Mouse (Mus musculus): ENCODE results near the gene Hspb6. TPM values are rescaled to one million over a fixed set of nuclear protein-coding genes. Genes with fewer than 3 reads are reported as not detected.

Gene Hspb6
- 1.6 to 3.7 TPM (median 2.0 TPM) in 4 replicates for total RNA-seq (2023; ENCODE audit: inconsistent age)

GRCm38 (mm10) chr7:30552102-30553020 is at the start of gene Hspb6, which contains the start of gene Proser3:
Gene Hspb6, plus strand, starts transcription at chr7:30552178.
Gene Proser3, minus strand, starts transcription at chr7:30552299.

GRCm38 (mm10) chr7:30534633-30535577 is 17.1 kb upstream of the Hspb6 start, which contains the start of gene Arhgap33:
Gene Arhgap33, minus strand, starts transcription at chr7:30535060.

GRCm38 (mm10) chr7:30559443-30559954 is 7.5 kb downstream of the Hspb6 start, which contains the start of gene Lin37:
Gene Lin37, minus strand, starts transcription at chr7:30559838.

GRCm38 (mm10) chr7:30563117-30563905 is 11.3 kb downstream of the Hspb6 start, which contains the start of the genes U2af1l4, Gm49396 and Psenen:
Gene U2af1l4, plus strand, starts transcription at chr7:30563301.
Gene Gm49396, plus strand, starts transcription at chr7:30563344.
Gene Psenen, minus strand, starts transcription at chr7:30563627.

GRCm38 (mm10) chr7:30564970-30565571 is 13.1 kb downstream of the Hspb6 start, which contains the start of gene Igflr1:
Gene Igflr1, plus strand, starts transcription at chr7:30565427.

GRCm38 (mm10) chr7:30588676-30589434 is 36.9 kb downstream of the Hspb6 start, which contains the start of gene Kmt2b:
Gene Kmt2b, minus strand, starts transcription at chr7:30588726.

GRCm38 (mm10) chr7:30598786-30599185 is 46.8 kb downstream of the Hspb6 start, which contains the start of gene Zbtb32:
Gene Zbtb32, minus strand, starts transcription at chr7:30598909.

Other genes starting within 250 kb of the Hspb6 start
- gene Alkbh6, start 243.5 kb upstream of the Hspb6 start, total RNA-seq (2023; ENCODE audit: inconsistent age), result 78.4 to 86.3 TPM (median 81.5 TPM) in 4 replicates
- 6.4 to 7.9 TPM (median 6.8 TPM) in 4 replicates for gene Syne4, start 237.4 kb upstream of the Hspb6 start, total RNA-seq (2023; ENCODE audit: inconsistent age)
- gene E130208F15Rik, start 230.4 kb upstream of the Hspb6 start, total RNA-seq (2023; ENCODE audit: inconsistent age), result 4.3 to 7.0 TPM (median 5.0 TPM) in 4 replicates
- 17.6 to 23.6 TPM (median 21.4 TPM) in 4 replicates for gene Sdhaf1, start 228.3 kb upstream of the Hspb6 start, total RNA-seq (2023; ENCODE audit: inconsistent age)
- not detected in 4 replicates for gene Lrfn3, start 189.4 kb upstream of the Hspb6 start, total RNA-seq (2023; ENCODE audit: inconsistent age)
- gene Tyrobp, start 138.4 kb upstream of the Hspb6 start, total RNA-seq (2023; ENCODE audit: inconsistent age), result 70.1 to 84.0 TPM (median 75.8 TPM) in 4 replicates
- 39.7 to 48.5 TPM (median 46.1 TPM) in 4 replicates for gene Hcst, start 132.3 kb upstream of the Hspb6 start, total RNA-seq (2023; ENCODE audit: inconsistent age)
- gene Nfkbid, start 130.4 kb upstream of the Hspb6 start, total RNA-seq (2023; ENCODE audit: inconsistent age), result 301 to 337 TPM (median 313 TPM) in 4 replicates
- not detected in 4 replicates for gene Aplp1, start 106.6 kb upstream of the Hspb6 start, total RNA-seq (2023; ENCODE audit: inconsistent age)
- not detected in 4 replicates for gene Kirrel2, start 94.5 kb upstream of the Hspb6 start, total RNA-seq (2023; ENCODE audit: inconsistent age)
- gene Nphs1, start 93.9 kb upstream of the Hspb6 start, total RNA-seq (2023; ENCODE audit: inconsistent age), result not detected in 4 replicates
- not detected in 4 replicates for gene Prodh2, start 58.6 kb upstream of the Hspb6 start, total RNA-seq (2023; ENCODE audit: inconsistent age)
- 11.3 to 15.9 TPM (median 12.8 TPM) in 4 replicates for gene Arhgap33, start 17.1 kb upstream of the Hspb6 start, total RNA-seq (2023; ENCODE audit: inconsistent age)
- gene Proser3, start 121 bp downstream of the Hspb6 start, total RNA-seq (2023; ENCODE audit: inconsistent age), result 11.8 to 20.0 TPM (median 14.2 TPM) in 4 replicates
- gene Lin37, start 7.7 kb downstream of the Hspb6 start, total RNA-seq (2023; ENCODE audit: inconsistent age), result 38.2 to 49.8 TPM (median 44.0 TPM) in 4 replicates
- gene U2af1l4, start 11.1 kb downstream of the Hspb6 start, total RNA-seq (2023; ENCODE audit: inconsistent age), result 98.1 to 127 TPM (median 108 TPM) in 4 replicates
- 9.7 to 14.5 TPM (median 10.9 TPM) in 4 replicates for gene Gm49396, start 11.2 kb downstream of the Hspb6 start, total RNA-seq (2023; ENCODE audit: inconsistent age)
- gene Psenen, start 11.4 kb downstream of the Hspb6 start, total RNA-seq (2023; ENCODE audit: inconsistent age), result 130 to 155 TPM (median 145 TPM) in 4 replicates
- 7.7 to 12.0 TPM (median 8.8 TPM) in 4 replicates for gene Igflr1, start 13.2 kb downstream of the Hspb6 start, total RNA-seq (2023; ENCODE audit: inconsistent age)
- 95.8 to 120 TPM (median 111 TPM) in 4 replicates for gene Kmt2b, start 36.5 kb downstream of the Hspb6 start, total RNA-seq (2023; ENCODE audit: inconsistent age)
- gene Zbtb32, start 46.7 kb downstream of the Hspb6 start, total RNA-seq (2023; ENCODE audit: inconsistent age), result 1.0 to 1.6 TPM (median 1.2 TPM) in 4 replicates
- gene Upk1a, start 60.7 kb downstream of the Hspb6 start, total RNA-seq (2023; ENCODE audit: inconsistent age), result 0.48 to 0.71 TPM (median 0.48 TPM) in 3 of 4 replicates, not detected in the other
- gene Cox6b1, start 74.0 kb downstream of the Hspb6 start, total RNA-seq (2023; ENCODE audit: inconsistent age), result 203 to 268 TPM (median 215 TPM) in 4 replicates
- gene Etv2, start 83.7 kb downstream of the Hspb6 start, total RNA-seq (2023; ENCODE audit: inconsistent age), result not detected in 4 replicates
- gene Rbm42, start 98.1 kb downstream of the Hspb6 start, total RNA-seq (2023; ENCODE audit: inconsistent age), result 91.1 to 103 TPM (median 95.7 TPM) in 4 replicates
- gene Haus5, start 112.8 kb downstream of the Hspb6 start, total RNA-seq (2023; ENCODE audit: inconsistent age), result 54.9 to 62.9 TPM (median 59.7 TPM) in 4 replicates
- not detected in 4 replicates for gene Pmis2, start 119.4 kb downstream of the Hspb6 start, total RNA-seq (2023; ENCODE audit: inconsistent age)
- not detected in 4 replicates for gene 2200002J24Rik, start 146.7 kb downstream of the Hspb6 start, total RNA-seq (2023; ENCODE audit: inconsistent age)
- 0.30 to 1.6 TPM (median 0.54 TPM) in 4 replicates for gene Atp4a, start 160.0 kb downstream of the Hspb6 start, total RNA-seq (2023; ENCODE audit: inconsistent age)
- gene Tmem147, start 177.4 kb downstream of the Hspb6 start, total RNA-seq (2023; ENCODE audit: inconsistent age), result 43.1 to 54.2 TPM (median 51.1 TPM) in 4 replicates
- gene Gapdhs, start 191.5 kb downstream of the Hspb6 start, total RNA-seq (2023; ENCODE audit: inconsistent age), result not detected in 4 replicates
- gene Sbsn, start 199.3 kb downstream of the Hspb6 start, total RNA-seq (2023; ENCODE audit: inconsistent age), result 2.7 to 5.7 TPM (median 2.9 TPM) in 4 replicates
- not detected in 4 replicates for gene Dmkn, start 211.6 kb downstream of the Hspb6 start, total RNA-seq (2023; ENCODE audit: inconsistent age)
- not detected in 4 replicates for gene Krtdap, start 235.7 kb downstream of the Hspb6 start, total RNA-seq (2023; ENCODE audit: inconsistent age)